Mouse (Mus musculus): ENCODE results near the gene Mcm9.
"Not testable (repeated sequence)": the region's sequence is repeated elsewhere in the genome, so short reads cannot be mapped to it uniquely, and the experiment has no call there.

Gene Mcm9

DNA sequence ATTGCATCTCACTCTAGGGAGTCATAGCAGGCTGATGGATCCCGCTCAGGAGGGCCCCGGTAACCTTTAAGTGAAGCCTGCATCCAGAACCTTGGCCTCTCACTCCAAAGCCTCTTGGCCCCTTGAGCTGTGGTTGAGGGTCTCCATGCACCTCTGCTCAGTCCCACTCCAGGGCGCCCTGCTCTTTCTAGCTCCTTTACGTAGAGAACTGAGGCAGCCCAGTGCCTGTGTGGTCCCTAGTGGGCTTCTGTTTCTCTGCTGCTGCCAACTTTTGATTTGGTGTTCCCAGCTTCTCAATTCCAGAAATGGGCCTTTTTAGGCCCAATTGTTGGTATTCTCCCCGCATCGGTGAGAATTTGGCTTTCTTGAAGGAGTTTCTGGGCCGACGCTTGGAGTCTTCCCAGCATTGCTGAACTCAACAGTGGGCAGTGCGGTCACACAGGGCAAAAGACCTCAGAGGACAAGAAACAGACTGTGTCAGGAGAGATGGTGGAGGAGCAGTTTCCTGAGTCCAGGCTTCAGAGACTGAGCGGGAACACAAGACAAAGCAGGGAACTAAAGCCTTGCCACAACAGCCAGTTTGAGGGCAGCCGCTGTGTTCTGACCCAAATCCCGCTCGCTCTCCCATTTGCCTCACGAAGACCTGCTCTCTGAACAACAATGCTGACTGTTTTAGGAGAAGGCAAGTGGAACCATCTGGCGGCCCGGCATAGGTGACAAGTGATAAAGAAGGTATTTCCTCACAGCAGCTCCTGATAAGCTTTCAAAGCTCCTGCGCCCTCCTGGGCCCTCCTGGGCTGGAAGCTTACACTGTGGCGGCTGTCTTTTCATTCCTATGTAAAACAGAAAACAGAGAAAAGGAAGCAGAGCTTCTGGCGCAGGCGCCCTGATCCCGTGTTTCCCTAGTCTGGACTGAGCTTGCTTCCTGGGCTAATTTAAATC is 127.1 kb downstream of the Mcm9 start:
- no peak for DNase-seq (ENCODE audit: extremely low spot score, low read depth, low spot score)

DNA sequence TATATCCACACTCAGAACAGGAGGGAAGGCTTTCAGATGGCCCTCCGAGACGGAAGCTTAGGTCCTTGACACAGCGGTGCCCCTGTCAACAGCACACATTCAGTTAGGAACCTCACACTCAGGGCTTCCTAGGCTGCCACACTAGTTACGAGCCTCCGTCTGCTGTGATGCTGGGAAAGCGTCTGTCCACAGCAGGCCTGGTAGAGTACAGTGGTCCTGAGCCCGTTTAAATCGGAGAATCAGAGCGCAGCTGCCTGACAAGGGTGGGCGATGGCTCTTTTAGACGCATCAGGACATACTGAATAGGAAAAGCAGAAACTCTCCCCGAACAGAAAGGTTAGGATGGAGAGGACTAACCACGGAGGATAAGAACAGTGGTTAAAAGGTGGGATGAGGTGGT is 127.8 kb downstream of the Mcm9 start:
- DNase-seq (ENCODE audit: extremely low spot score, low read depth, low spot score): no peak

- no peak for DNase-seq (ENCODE audit: extremely low spot score, low read depth, low spot score)
These were observed 130.7 kb downstream of the Mcm9 start for GRCm38 (mm10) chr10:53499518-53499917.

- DNase-seq (ENCODE audit: extremely low spot score, low read depth, low spot score): not testable (repeated sequence)
These were observed 134.9 kb downstream of the Mcm9 start for GRCm38 (mm10) chr10:53495349-53495748.

DNA sequence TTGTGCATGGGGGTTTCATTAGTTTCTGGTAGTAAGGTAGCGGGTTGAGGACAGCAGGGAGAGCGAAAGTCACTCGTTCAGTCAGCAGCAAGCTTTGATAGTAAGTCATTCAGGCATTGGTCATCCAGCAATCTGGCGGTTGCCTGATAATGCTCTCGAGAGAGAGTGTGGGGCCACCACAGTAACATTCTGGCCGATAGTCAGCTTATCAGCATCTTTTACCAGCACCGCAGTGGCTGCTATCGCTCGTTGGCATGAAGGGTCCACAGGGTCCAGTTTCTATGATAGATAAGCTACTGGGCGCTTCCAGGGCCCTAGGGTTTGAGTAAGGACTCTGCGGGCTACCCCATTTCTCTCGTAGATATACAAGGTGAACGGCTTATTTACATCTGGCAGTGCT is 136.3 kb downstream of the Mcm9 start:
- no peak for DNase-seq (ENCODE audit: extremely low spot score, low read depth, low spot score)
